Mouse (Mus musculus): ENCODE measurements around the gene Gm49383. TPM values are rescaled to one million over a fixed set of nuclear protein-coding genes. Genes with fewer than 3 reads are reported as not detected.

Gene Gm49383
- polyA plus RNA-seq (2012; ENCODE audit: insufficient read depth, insufficient read length, missing spikeins) = 3.6 and 4.5 TPM in 2 replicates

GRCm38 (mm10) chr12:69196444-69197377 is at the start of gene Gm49383:
TSS of gene Gm49383 (minus strand) at chr12:69197104.
- TF ChIP-seq CTCF (IDR thresholded peaks at IDR 0.05; ENCODE audit: low read depth, low read length) = no peak
- no peak for TF ChIP-seq POLR2A (IDR thresholded peaks at IDR 0.05; ENCODE audit: borderline replicate concordance, low read depth, low read length)

GRCm38 (mm10) chr12:69241771-69242431 is 45.0 kb upstream of the Gm49383 start:
- Histone ChIP-seq H3K27ac (ENCODE audit: insufficient read depth, low read depth, low read length) (peak overlapping the region; percentile 76), H3K4me1 (ENCODE audit: control insufficient read depth, insufficient read depth, low read length) (peaks cover 4% of the 10 kb centered on the region; the same call in 1 of the 2 replicates), H3K4me3 (ENCODE audit: insufficient read depth, low read length) (peak overlapping the region; percentile 90)
- TF ChIP-seq POLR2A (IDR thresholded peaks at IDR 0.05; ENCODE audit: borderline replicate concordance, low read depth, low read length) = no peak; the same call in 1 of the 2 replicates
- TF ChIP-seq CTCF (IDR thresholded peaks at IDR 0.05; ENCODE audit: low read depth, low read length) = no peak

More at GRCm38 (mm10) chr12:69196444-69197377, at the start of gene Gm49383:
- H3K4me1 ChIP-seq (ENCODE audit: control insufficient read depth, insufficient read depth, low read length) = peaks cover 12% of the 10 kb centered on the region
- peak within 1 kb of the TSS; percentile 94 for H3K4me3 ChIP-seq (ENCODE audit: insufficient read depth, low read length)
- peak within 1 kb of the TSS; percentile 55 for H3K27ac ChIP-seq (ENCODE audit: insufficient read depth, low read depth, low read length)

GRCm38 (mm10) chr12:69241405-69241770 is 44.5 kb upstream of the Gm49383 start:
- TF ChIP-seq POLR2A (IDR thresholded peaks at IDR 0.05; ENCODE audit: borderline replicate concordance, low read depth, low read length) (no peak), CTCF (IDR thresholded peaks at IDR 0.05; ENCODE audit: low read depth, low read length) (no peak)
- H3K27ac ChIP-seq (ENCODE audit: insufficient read depth, low read depth, low read length) = peak overlapping the region; percentile 76

GRCm38 (mm10) chr12:69240876-69241275 is 44.0 kb upstream of the Gm49383 start, which contains the start of gene Klhdc1:
TSS of gene Klhdc1 (plus strand) at chr12:69241176.
- H3K4me1 ChIP-seq (ENCODE audit: control insufficient read depth, insufficient read depth, low read length) = peaks cover 4% of the 10 kb centered on the region; the same call in 1 of the 2 replicates
- no peak for TF ChIP-seq CTCF (IDR thresholded peaks at IDR 0.05; ENCODE audit: low read depth, low read length)
- no peak for TF ChIP-seq POLR2A (IDR thresholded peaks at IDR 0.05; ENCODE audit: borderline replicate concordance, low read depth, low read length)
- H3K4me3 ChIP-seq (ENCODE audit: insufficient read depth, low read length) = peak within 1 kb of the TSS; percentile 90
- H3K27ac ChIP-seq (ENCODE audit: insufficient read depth, low read depth, low read length) = peak within 1 kb of the TSS; percentile 76

More at GRCm38 (mm10) chr12:69241405-69241770, 44.5 kb upstream of the Gm49383 start:
- Histone ChIP-seq H3K4me3 (ENCODE audit: insufficient read depth, low read length) (peak overlapping the region; percentile 90), H3K4me1 (ENCODE audit: control insufficient read depth, insufficient read depth, low read length) (peaks cover 4% of the 10 kb centered on the region; the same call in 1 of the 2 replicates)

GRCm38 (mm10) chr12:69238284-69238683 is 41.4 kb upstream of the Gm49383 start:
- TF ChIP-seq POLR2A (IDR thresholded peaks at IDR 0.05; ENCODE audit: borderline replicate concordance, low read depth, low read length) = no peak
- no peak overlapping the region for H3K4me3 ChIP-seq (ENCODE audit: insufficient read depth, low read length)
- no peak overlapping the region for H3K27ac ChIP-seq (ENCODE audit: insufficient read depth, low read depth, low read length)
- peaks cover 4% of the 10 kb centered on the region; the same call in 1 of the 2 replicates for H3K4me1 ChIP-seq (ENCODE audit: control insufficient read depth, insufficient read depth, low read length)

- no peaks in the 10 kb centered on the region; the same call in 1 of the 2 replicates for H3K4me1 ChIP-seq (ENCODE audit: control insufficient read depth, insufficient read depth, low read length)
- no peak overlapping the region for H3K27ac ChIP-seq (ENCODE audit: insufficient read depth, low read depth, low read length)
- H3K4me3 ChIP-seq (ENCODE audit: insufficient read depth, low read length) = no peak overlapping the region
- TF ChIP-seq CTCF (IDR thresholded peaks at IDR 0.05; ENCODE audit: low read depth, low read length) = no peak
- no peak for TF ChIP-seq POLR2A (IDR thresholded peaks at IDR 0.05; ENCODE audit: borderline replicate concordance, low read depth, low read length)
Observed at GRCm38 (mm10) chr12:69235782-69236181, 38.9 kb upstream of the Gm49383 start.

- H3K27ac ChIP-seq (ENCODE audit: insufficient read depth, low read depth, low read length) = no peak overlapping the region
- TF ChIP-seq CTCF (IDR thresholded peaks at IDR 0.05; ENCODE audit: low read depth, low read length) (0 out of 2 replicates have a peak, but pooled peaks have one; percentile 14), POLR2A (IDR thresholded peaks at IDR 0.05; ENCODE audit: borderline replicate concordance, low read depth, low read length) (no peak)
- H3K4me3 ChIP-seq (ENCODE audit: insufficient read depth, low read length) = no peak overlapping the region
- H3K4me1 ChIP-seq (ENCODE audit: control insufficient read depth, insufficient read depth, low read length) = peaks cover 8% of the 10 kb centered on the region; the same call in 1 of the 2 replicates
Observed at GRCm38 (mm10) chr12:69229251-69229650, 32.3 kb upstream of the Gm49383 start.

- TF ChIP-seq CTCF (IDR thresholded peaks at IDR 0.05; ENCODE audit: low read depth, low read length) (no peak), POLR2A (IDR thresholded peaks at IDR 0.05; ENCODE audit: borderline replicate concordance, low read depth, low read length) (no peak)
- peaks cover 8% of the 10 kb centered on the region; the same call in 1 of the 2 replicates for H3K4me1 ChIP-seq (ENCODE audit: control insufficient read depth, insufficient read depth, low read length)
- peak within 1 kb of the TSS; percentile 5; the same call in 1 of the 2 replicates for H3K27ac ChIP-seq (ENCODE audit: insufficient read depth, low read depth, low read length)
- H3K4me3 ChIP-seq (ENCODE audit: insufficient read depth, low read length) = peak within 1 kb of the TSS; percentile 72
Observed at GRCm38 (mm10) chr12:69227776-69228466, 31.0 kb upstream of the Gm49383 start, which contains the start of gene Pole2. TSS of gene Pole2 (minus strand) at chr12:69228195.
